ENCODE assay signal across 8 mouse cellular contexts in the genomic region with DNA sequence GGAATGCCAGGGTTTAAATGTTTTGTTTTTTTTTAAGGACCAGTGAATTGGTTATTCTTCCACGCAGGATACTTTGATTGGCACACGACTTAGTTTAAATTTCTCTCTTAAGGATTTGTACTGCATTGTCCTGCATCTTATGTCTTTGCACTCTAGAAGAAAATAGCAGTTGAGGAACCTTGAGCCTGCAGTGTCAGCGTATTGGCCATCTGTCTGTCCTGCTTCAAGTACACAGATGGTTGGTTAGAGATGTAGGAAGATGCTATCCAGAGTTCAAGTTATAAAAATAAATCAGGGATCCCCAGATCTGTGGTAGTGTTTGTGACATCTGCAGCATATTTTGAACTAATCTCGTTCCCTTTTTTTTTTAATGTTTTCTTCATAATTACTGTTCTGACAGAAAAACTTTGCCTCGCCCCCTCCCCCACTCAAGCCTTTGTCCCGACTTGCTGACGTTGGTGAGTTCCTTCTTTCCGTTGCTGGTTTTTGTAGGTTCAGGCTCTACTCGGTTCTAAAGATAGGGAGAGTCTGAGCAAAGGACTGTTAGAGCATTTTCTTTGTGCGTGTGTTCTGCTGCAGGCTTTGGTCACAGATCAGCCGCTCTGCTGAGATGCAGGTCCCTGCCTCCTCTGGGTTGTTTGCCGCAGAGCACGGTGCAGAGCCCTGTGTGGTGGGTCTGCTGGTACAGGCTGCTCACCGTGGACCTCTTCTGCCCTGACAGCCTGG. TPM values are rescaled to one million over a fixed set of nuclear protein-coding genes. Genes with fewer than 3 reads are reported as not detected.
A peak's percentile ranks its signal among the peaks of the same experiment; 100 is the strongest.
DNase-seq lines count a peak whose midpoint lies in the region; ATAC-seq and TF ChIP-seq lines count a peak whose summit lies in the region.

No protein-coding gene starts in this region.

- no peaks in the 10 kb centered on the region for H3K36me3 ChIP-seq in hindbrain, embryonic 11.5 days (ENCODE audit: control insufficient read depth, insufficient read depth, low read length)
- H3K36me3 ChIP-seq in midbrain, embryonic 10.5 days, result peaks cover 11% of the 10 kb centered on the region

- peak overlapping the region; percentile 55 for H3K27ac ChIP-seq in cortical plate, adult 2 months (ENCODE audit: insufficient read depth, low read length)
- H3K27ac ChIP-seq in hindbrain, embryonic 11.5 days (ENCODE audit: low read depth, low read length), result peak overlapping the region; percentile 65; the same call in 1 of the 2 replicates
- peak overlapping the region; percentile 73 for H3K27ac ChIP-seq in midbrain, embryonic 10.5 days (replicated peaks)

- H3K4me3 ChIP-seq in cortical plate, adult 2 months (ENCODE audit: insufficient read depth, low read length), result peak overlapping the region; percentile 100
- H3K4me3 ChIP-seq in hindbrain, embryonic 11.5 days (ENCODE audit: low read depth, low read length), result peak overlapping the region; percentile 81
- H3K4me3 ChIP-seq in midbrain, embryonic 10.5 days, result peak overlapping the region; percentile 89

- peaks cover 10% of the 10 kb centered on the region for H3K4me1 ChIP-seq in cortical plate, adult 2 months (ENCODE audit: control insufficient read depth, insufficient read depth, low read length)
- peaks cover 3% of the 10 kb centered on the region; the same call in 1 of the 2 replicates for H3K4me1 ChIP-seq in hindbrain, embryonic 11.5 days (replicated peaks; ENCODE audit: control insufficient read depth, insufficient read depth, low read length)
- H3K4me1 ChIP-seq in midbrain, embryonic 10.5 days, result peaks cover 37% of the 10 kb centered on the region

- no peak for TF ChIP-seq POLR2A in cortical plate, adult 2 months (IDR thresholded peaks at IDR 0.05; ENCODE audit: extremely low read depth, insufficient read depth, low read length)

- ATAC-seq in hindbrain, embryonic 11.5 days (ENCODE audit: low FRiP score), result no peak

- H3K27me3 ChIP-seq in hindbrain, embryonic 11.5 days (ENCODE audit: control insufficient read depth, insufficient read depth, low read length), result no peaks in the 10 kb centered on the region
- H3K27me3 ChIP-seq in midbrain, embryonic 10.5 days (ENCODE audit: low read depth, poor library complexity, severe bottlenecking), result peaks cover 8% of the 10 kb centered on the region

- no peaks in the 10 kb centered on the region for H3K9me3 ChIP-seq in hindbrain, embryonic 11.5 days (ENCODE audit: control insufficient read depth, low read length)
- H3K9me3 ChIP-seq in midbrain, embryonic 10.5 days (replicated peaks), result no peaks in the 10 kb centered on the region

- TF ChIP-seq CTCF in cortical plate, adult 2 months (IDR thresholded peaks at IDR 0.05; ENCODE audit: extremely low read depth, insufficient read depth, low read length), result no peak

- 30% methylated on average over 14 of the region's 14 CpGs for WGBS in hindbrain, embryonic 11.5 days
- 46% methylated on average over 14 of the region's 14 CpGs for WGBS in midbrain, embryonic 10.5 days

- DNase-seq in gastrocnemius, postnatal 25 days, result peak; percentile 27
- no peak for DNase-seq in gastrocnemius, postnatal 10 days
- DNase-seq in B cell, adult 2 months, result peak; percentile 66 to 71
- peak; percentile 36 for DNase-seq in hindbrain, embryonic 11.5 days (ENCODE audit: low spot score)
- DNase-seq in midbrain, embryonic 10.5 days (ENCODE audit: low spot score), result no peak
- no peak for DNase-seq in adrenal gland, postnatal 14 days
- no peak for DNase-seq in left cerebral cortex, adult 8-10 months (ENCODE audit: low spot score in 2 of 2)

- peak overlapping the region; percentile 40 for H3K9ac ChIP-seq in hindbrain, embryonic 11.5 days (ENCODE audit: low read depth, low read length)

- H3K4me2 ChIP-seq in hindbrain, embryonic 11.5 days (replicated peaks; ENCODE audit: low read depth, low read length), result peak overlapping the region; percentile 62

RNA-seq across cellular contexts. Expression of a gene that starts 2.2 kb away (rescaled TPM):
- 1 to 10 TPM; 7.4 to 7.7 TPM for total RNA-seq in gastrocnemius, postnatal 25 days (2021)
- 10 to 100 TPM; 17.5 to 19.3 TPM for total RNA-seq in gastrocnemius, postnatal 10 days (2021)
- 35.3 and 35.9 TPM in 2 replicates for polyA plus RNA-seq in cortical plate, adult 2 months (2012; rRNA removed)
- polyA plus RNA-seq in hindbrain, embryonic 11.5 days (2014; fragmentation: Nextera tagmentation; extraction: Ambion mirVana), result 24.1 and 29.6 TPM in 2 replicates
- polyA plus RNA-seq in midbrain, embryonic 10.5 days (2016; fragmentation: Nextera tagmentation; extraction: Ambion mirVana), result 16.4 and 18.8 TPM in 2 replicates
- 18.5 and 22.3 TPM in 2 replicates for total RNA-seq in adrenal gland, postnatal 14 days (2021)
- total RNA-seq in left cerebral cortex, adult 8-10 months (2022), result 10 to 100 TPM; 61.2 to 64.7 (median 62.8) TPM

Comparison
In these comparisons a context has a peak if more than half of its experiments do, and no peak if none do; other contexts are left out.
1. DNase-seq: peak in gastrocnemius, postnatal 25 days (single experiment), B cell, adult 2 months (2 of 2) and hindbrain, embryonic 11.5 days (single experiment); none in gastrocnemius, postnatal 10 days (single experiment), midbrain, embryonic 10.5 days (single experiment), adrenal gland, postnatal 14 days (single experiment) and left cerebral cortex, adult 8-10 months (0 of 2).
2. Peak in every context shown above with its lines, with median percentiles within 50 percentile points of each other: H3K27ac ChIP-seq and H3K4me3 ChIP-seq.